Mouse (Mus musculus) liver, embryonic 11.5 days (tissue): ENCODE results near the gene Nradd. TPM values are rescaled to one million over a fixed set of nuclear protein-coding genes. Genes with fewer than 3 reads are reported as not detected.

Source experiments
- ATAC-seq: fragments of 200-750 bp; cut with Nextera tagmentation; replicated peaks from 2 replicates; pipeline ENCODE4 v1.8.0; 2017; ENCODE audit warnings: moderate number of reproducible peaks, mild to moderate bottlenecking, moderate TSS enrichment, moderate library complexity; ENCODE audit not compliant: low FRiP score
- DNase-seq: peaks from one replicate; pipeline ENCODE4 v3.0.0-alpha.2; 2017; ENCODE audit warnings: low spot score
- H3K27ac ChIP-seq: fragments of 300-500 bp; sonication (generic); 2 replicates; pipeline ENCODE4 v1.5.1; 2014; ENCODE audit warnings: mild to moderate bottlenecking, low read depth, low read length, control low read depth
- H3K27me3 ChIP-seq: fragments of 300-500 bp; sonication (generic); replicated peaks from 2 replicates; pipeline ENCODE4 v1.6.1; 2014; ENCODE audit warnings: low read length, mixed read lengths; ENCODE audit not compliant: control insufficient read depth, insufficient read depth
- H3K36me3 ChIP-seq: fragments of 300-500 bp; sonication (generic); 2 replicates; pipeline ENCODE4 v1.6.1; 2014; ENCODE audit warnings: mild to moderate bottlenecking, low read length, moderate library complexity, mixed read lengths; ENCODE audit not compliant: control insufficient read depth, insufficient read depth
- H3K4me1 ChIP-seq: fragments of 300-500 bp; sonication (generic); replicated peaks from 2 replicates; pipeline ENCODE4 v1.6.1; 2014; ENCODE audit warnings: low read length, mixed read lengths; ENCODE audit not compliant: control insufficient read depth, insufficient read depth
- H3K4me2 ChIP-seq: fragments of 300-500 bp; sonication (generic); 2 replicates; pipeline ENCODE4 v1.6.1; 2014; ENCODE audit warnings: mild to moderate bottlenecking, control low read depth, moderate library complexity
- H3K4me3 ChIP-seq: fragments of 300-500 bp; sonication (generic); 2 replicates; pipeline ENCODE4 v1.5.1; 2014; ENCODE audit warnings: low read depth, low read length, control low read depth
- H3K9ac ChIP-seq: fragments of 300-500 bp; sonication (generic); 2 replicates; pipeline ENCODE4 v1.6.1; 2014; ENCODE audit warnings: low read depth, low read length, control low read depth
- H3K9me3 ChIP-seq: fragments of 300-500 bp; sonication (generic); 2 replicates; pipeline ENCODE4 v1.6.1; 2016; ENCODE audit warnings: low read length, inconsistent platforms, mixed read lengths; ENCODE audit not compliant: control insufficient read depth
- WGBS: fragments of 180-500 bp; shearing (Covaris S2); extraction: QIAGEN DNeasy Blood & Tissue Kit; methylation state at CpG from one replicate; pipeline ENCODE4 v1.1.7; 2014; 5-methylcytosine and 5-hydroxymethylcytosine counted together
- microRNA-seq: library from miRNA; unstranded; fragments of <30 nt; microRNA quantifications from one replicate; pipeline ENCODE4, GENCODE M21; 2017; ENCODE audit warnings: borderline number of aligned reads
- polyA plus RNA-seq: library from polyadenylated mRNA; unstranded; fragments of >200 nt; fragmentation: Nextera tagmentation; extraction: Ambion mirVana; gene quantifications from 2 replicates; pipeline ENCODE4 v1.2.1, GENCODE M21; 2014

The Nradd gene
- polyA plus RNA-seq, 1 experiment from 2014 or later = 9.9 TPM

DNA sequence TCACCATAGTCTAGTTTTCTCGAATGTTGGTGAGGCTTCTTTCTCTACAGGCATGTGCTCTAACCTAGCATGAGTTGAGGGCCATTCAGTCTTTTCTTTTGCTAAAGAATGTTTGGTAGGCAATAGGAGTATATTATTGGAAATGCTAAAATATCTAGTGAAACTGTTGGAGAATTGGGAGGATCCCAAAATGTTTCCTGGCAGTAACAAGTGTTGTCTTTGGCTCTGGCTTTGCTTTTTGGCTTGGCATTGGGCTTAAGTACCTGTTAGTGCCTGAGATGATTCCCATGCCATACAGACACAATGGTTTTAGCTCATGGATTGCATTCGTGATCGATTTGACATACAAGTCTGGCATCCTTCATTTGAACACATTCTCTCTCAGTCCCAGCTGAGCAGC, 12.8 kb downstream of the Nradd start:
- WGBS = 91% methylated on average over 3 of the region's 3 CpGs
- H3K36me3 ChIP-seq = peaks cover 22% of the 10 kb centered on the region

DNA sequence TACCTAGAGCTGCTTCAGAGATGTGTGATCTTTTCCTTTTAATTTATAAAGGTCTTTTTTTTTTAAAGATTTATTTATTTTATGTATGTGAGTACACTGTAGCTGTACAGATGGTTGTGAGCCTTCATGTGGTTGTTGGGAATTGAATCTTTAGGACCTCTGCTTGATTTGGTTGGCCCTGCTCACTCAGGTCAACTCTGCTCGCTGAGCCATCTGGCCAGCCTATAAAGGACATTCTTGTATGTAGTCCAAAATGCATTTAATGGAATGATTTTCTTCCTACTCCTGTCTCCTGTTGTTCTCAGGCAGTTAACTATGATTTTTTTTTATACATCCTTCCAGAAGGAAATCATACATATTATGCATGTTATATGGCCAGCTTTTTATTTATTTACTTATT, 40.7 kb downstream of the Nradd start:
- 94% methylated on average over 1 of the region's 1 CpGs for WGBS
- no peak overlapping the region for H3K9ac ChIP-seq
- DNase-seq (no peak), ATAC-seq (no peak)
- no peaks in the 10 kb centered on the region for H3K27me3 ChIP-seq
- no peak overlapping the region for H3K4me2 ChIP-seq
- no peak overlapping the region for H3K27ac ChIP-seq
- H3K4me1 ChIP-seq = no peaks in the 10 kb centered on the region
- H3K9me3 ChIP-seq = no peaks in the 10 kb centered on the region
- peaks cover 6% of the 10 kb centered on the region; the same call in 1 of the 2 replicates for H3K36me3 ChIP-seq
- H3K4me3 ChIP-seq = no peak overlapping the region

More for the DNA sequence above, 12.8 kb downstream of the Nradd start:
- DNase-seq = no peak
- no peaks in the 10 kb centered on the region for H3K27me3 ChIP-seq
- H3K9me3 ChIP-seq = no peaks in the 10 kb centered on the region
- H3K4me3 ChIP-seq = no peak overlapping the region
- no peak for ATAC-seq
- H3K4me2 ChIP-seq = no peak overlapping the region
- H3K4me1 ChIP-seq = no peaks in the 10 kb centered on the region
- H3K27ac ChIP-seq = no peak overlapping the region
- H3K9ac ChIP-seq = no peak overlapping the region

DNA sequence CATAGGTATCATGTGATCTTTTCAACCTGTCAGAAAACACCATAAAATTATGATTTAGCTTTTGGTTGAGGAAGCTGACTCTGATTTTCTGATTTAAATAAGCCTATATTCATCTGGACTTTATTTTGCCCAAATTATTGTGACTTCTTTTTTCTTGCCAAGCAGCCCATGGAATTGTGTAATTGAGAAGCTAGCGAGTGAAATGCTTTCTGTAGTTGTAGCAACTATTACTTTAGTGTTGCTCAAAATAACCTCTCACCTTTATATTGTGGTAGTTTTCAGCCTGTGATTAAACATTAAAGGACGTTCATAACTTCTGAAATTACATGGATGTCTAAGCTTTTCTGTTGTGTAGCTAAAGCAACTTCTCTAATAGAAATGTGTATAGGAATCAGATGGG, 42.1 kb downstream of the Nradd start:
- H3K4me2 ChIP-seq = no peak overlapping the region
- no peak overlapping the region for H3K27ac ChIP-seq
- no peaks in the 10 kb centered on the region for H3K27me3 ChIP-seq
- H3K4me1 ChIP-seq = no peaks in the 10 kb centered on the region
- no peak overlapping the region for H3K4me3 ChIP-seq
- ATAC-seq = no peak
- DNase-seq = no peak
- 90% methylated on average over 2 of the region's 2 CpGs for WGBS
- no peaks in the 10 kb centered on the region for H3K9me3 ChIP-seq
- H3K36me3 ChIP-seq = peaks cover 10% of the 10 kb centered on the region; the same call in 1 of the 2 replicates
- H3K9ac ChIP-seq = no peak overlapping the region

Small RNA genes within 50 kb of the gene (microRNA-seq; reads per million reads assigned to microRNA genes)
- not detected for gene Mir8107

Other genes with a start within 250 kb of the Nradd start
- 13.2 and 13.6 TPM in 2 replicates for gene Ptpn23, start 216.2 kb downstream of the Nradd start, polyA plus RNA-seq
- gene Ngp, start 204.7 kb downstream of the Nradd start, polyA plus RNA-seq = 16.6 and 19.0 TPM in 2 replicates
- 7.1 TPM in 2 replicates for gene Klhl18, start 147.8 kb downstream of the Nradd start, polyA plus RNA-seq
- 0.66 and 1.0 TPM in 2 replicates for gene Kif9, start 147.5 kb downstream of the Nradd start, polyA plus RNA-seq
- gene Setd2, start 91.9 kb downstream of the Nradd start, polyA plus RNA-seq = 36.3 and 44.9 TPM in 2 replicates
- 8.0 TPM in 2 replicates for gene Nbeal2, start 29.7 kb upstream of the Nradd start, polyA plus RNA-seq
- gene Ccdc12, start 32.1 kb upstream of the Nradd start, polyA plus RNA-seq = 161 TPM in 2 replicates
- gene Myl3, start 117.4 kb upstream of the Nradd start, polyA plus RNA-seq = 2.1 and 6.8 TPM in 2 replicates
- 11.0 and 11.7 TPM in 2 replicates for gene Pth1r, start 122.7 kb upstream of the Nradd start, polyA plus RNA-seq
- not detected in 2 replicates for gene Prss42, start 173.7 kb upstream of the Nradd start, polyA plus RNA-seq
- gene Prss44, start 189.5 kb upstream of the Nradd start, polyA plus RNA-seq = not detected in 2 replicates
- not detected in 2 replicates for gene Prss43, start 202.2 kb upstream of the Nradd start, polyA plus RNA-seq
- gene Prss45, start 210.1 kb upstream of the Nradd start, polyA plus RNA-seq = not detected in 2 replicates
- gene Prss46, start 220.1 kb upstream of the Nradd start, polyA plus RNA-seq = not detected in 2 replicates
- gene Prss50, start 233.5 kb upstream of the Nradd start, polyA plus RNA-seq = 43.0 and 51.7 TPM in 2 replicates